Mouse (Mus musculus) left cerebral cortex, adult 11 months (tissue): Measurements from ENCODE around the gene Tacr1.

ENCODE experiments used
- DNase-seq: peaks from one replicate; pipeline ENCODE4 v3.0.0; 2022; ENCODE audit warnings: low spot score

Gene Tacr1

DNA sequence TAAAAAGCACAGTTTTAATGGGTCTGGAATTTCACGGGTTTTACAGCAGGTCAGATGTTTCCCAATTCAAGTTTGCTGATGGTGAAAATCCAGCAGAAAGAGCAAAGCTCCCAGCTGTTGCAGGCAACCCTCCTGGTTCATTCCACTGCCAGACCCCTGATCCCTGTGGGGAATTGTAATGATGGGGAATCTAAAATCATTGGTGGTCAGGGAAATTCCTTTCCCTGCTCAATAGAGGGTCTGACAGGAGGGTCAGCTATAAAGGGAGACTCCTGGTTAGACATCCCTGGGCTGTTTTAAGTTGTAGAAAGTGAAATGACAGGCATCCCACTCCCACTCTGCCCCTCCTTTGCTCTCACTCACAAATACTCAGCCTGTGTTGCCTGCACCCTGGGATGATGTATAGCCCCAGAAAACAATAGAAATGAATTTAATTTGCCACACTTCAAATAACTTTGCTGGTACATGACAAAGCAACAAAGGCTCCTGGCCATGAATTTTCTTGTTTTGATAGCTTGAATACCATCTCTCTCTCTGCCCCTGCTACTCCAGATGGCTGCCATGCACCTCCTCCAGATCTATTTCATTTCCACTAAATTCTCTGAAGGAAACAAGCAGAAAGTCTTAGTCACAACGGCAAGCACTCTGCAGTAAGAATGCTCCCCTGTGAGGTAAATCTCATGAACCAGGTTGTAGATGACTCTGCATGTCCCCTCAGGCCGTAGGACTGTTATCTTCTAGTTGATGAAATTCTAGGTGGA, 123.2 kb downstream of the Tacr1 start:
- no peak for DNase-seq

DNA sequence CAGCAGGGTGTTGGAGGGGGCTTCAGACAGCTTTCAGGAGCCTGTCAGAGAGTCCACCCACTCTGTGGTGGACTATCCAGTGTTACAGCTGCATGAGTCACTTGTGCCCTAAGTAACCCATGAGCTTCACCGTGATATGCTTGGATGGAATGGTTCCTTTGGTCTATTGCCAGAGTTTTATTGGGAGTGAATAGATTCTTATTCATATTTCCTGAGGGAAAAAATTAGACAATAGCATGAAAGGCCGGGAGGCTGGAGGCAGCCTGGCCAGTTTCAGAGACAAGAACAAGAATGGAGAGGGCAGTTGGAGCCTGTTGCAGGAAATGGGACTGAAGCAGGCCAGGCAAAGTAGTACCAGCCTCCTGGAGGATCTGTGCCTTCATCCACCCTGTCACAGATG, 126.5 kb downstream of the Tacr1 start:
- no peak for DNase-seq

DNA sequence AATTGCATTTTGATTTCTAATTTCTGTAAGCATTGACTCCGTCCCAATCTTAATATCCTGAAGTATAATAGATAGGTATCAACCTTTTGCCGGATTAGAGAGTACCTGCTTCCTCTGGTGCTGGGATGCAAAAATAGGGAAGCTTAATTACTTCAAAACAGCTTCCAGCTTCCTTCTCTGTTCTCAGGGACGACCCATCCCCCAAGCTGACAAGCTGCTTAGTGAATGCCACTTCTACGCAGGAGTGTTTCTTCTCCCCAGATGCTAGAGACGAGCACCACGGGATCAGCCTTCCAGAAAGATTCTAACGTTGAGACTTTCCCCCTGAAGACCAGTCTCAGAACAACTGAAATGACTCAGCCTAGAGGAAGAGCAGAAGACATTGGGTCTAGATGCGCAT, 134.5 kb downstream of the Tacr1 start:
- no peak for DNase-seq

DNA sequence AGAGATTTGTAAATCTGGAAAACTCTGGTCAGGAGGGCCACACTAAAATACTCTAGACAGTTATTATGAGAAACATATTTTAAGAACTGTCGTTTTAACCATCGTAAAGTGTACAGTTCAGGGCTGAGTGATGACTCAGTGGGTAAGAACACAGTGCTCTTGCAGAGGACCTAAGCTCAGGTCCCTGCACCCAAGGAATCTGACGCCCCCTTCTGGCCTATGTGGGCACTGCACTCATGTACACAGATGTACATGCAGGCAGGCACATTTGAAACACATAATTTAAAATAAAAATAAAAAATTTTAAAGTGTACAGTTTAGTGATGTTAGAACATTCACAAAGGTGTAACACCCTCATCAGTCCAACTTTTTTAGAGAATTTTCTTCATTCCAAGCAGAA, 147.1 kb downstream of the Tacr1 start:
- DNase-seq: no peak

DNA sequence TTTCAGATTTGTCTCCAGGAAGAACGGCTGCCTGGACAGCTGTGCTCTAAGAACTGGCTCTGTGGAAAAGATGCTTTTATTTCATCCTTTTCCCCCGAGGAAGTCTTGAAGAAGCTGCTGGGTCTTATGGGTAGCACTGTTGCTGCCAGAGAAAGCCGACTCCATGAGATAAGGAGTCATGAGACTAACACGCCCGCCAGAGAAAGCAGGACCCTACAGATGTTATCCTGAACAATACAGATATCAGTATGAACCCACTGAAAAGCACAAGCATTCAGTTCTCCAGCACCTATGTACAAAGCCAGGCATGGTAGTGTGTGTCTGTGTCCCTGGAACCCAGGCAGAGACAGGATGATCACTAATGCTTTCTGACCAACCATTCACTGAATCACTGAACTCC, 173.3 kb downstream of the Tacr1 start:
- DNase-seq: no peak

DNA sequence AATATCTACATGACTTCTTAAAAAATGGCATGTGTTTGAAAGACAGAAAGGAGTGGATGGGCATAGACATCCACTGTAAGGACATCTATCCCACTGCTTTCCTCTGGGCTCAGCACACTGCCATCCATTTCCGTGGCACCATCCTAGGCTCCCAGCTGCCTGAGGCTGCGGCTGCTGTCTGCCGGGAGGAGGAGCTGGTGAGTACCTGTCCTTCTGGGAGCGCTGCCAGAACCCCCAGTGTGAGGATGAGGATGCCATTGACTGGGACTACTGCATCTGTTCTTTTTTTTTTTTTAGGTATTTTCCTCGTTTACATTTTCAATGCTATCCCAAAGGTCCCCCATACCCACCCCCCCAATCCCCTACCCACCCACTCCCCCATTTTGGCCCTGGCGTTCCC, 183.3 kb downstream of the Tacr1 start:
- no peak for DNase-seq

DNA sequence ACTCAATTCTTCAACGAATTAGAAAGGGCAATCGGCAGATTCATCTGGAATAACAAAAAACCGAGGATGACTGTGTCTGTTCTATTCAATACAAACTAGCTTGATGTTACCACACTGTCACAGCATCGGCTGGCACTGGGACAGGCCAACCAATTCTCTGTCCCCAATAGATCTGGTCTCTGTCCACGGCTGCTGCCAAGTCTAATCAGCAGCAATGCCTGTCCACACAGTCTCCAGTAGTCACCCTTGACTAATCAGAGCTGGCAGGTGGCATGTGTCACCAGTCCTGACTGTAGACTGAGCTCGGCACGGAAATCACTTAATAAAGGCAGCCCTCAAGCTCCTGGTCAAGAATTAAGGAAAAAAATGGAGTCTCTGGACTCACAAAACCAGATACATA, 187.3 kb downstream of the Tacr1 start:
- DNase-seq: no peak

DNA sequence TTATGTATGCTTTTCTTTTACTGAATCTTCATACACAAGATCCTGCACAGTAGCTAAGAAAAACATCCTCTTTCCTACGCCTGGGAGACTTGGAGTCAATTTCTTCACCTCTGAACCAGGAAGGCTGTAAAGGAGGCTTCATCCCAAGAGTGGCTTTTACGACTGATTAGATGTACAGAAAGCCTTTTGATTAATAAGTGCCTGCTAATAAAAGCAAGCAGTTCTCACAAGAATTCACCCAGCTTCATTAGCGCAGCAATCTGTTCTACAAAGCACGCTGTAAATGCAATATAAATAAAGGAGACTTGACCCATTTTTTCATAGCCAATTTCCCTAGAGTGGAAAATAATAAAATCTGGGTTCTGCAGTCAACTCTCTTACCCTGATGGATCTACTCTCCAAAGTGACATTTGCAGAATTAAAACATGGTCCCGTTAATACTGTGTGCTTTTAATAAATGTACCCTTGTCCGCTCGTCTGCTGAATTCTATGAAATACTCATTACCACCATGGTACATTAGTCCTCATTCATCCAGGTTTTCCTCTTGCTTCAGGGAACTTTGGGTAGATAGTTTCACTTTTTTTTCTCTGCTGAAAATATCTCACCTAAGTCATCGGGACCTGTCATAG, 193.4 kb downstream of the Tacr1 start:
- DNase-seq: no peak

DNA sequence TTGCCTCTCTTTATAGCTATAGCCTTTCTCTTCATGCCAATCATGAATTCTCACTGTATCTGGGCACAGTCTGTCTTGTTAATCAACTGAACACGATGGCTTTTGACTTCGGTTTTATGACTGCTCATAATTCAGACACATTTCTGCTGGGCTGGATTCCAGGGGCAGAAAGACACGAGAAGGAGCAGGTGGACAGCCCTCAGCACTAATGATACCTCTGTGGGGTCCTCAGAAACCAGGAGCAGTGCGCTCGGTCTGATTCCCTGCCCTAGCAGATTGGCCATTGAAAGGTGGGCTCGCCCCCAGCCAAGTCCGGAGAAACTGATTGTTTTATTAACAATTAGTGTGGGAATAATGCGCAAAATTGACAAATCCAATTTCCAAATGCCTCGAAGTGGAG, 201.1 kb downstream of the Tacr1 start:
- no peak for DNase-seq

DNA sequence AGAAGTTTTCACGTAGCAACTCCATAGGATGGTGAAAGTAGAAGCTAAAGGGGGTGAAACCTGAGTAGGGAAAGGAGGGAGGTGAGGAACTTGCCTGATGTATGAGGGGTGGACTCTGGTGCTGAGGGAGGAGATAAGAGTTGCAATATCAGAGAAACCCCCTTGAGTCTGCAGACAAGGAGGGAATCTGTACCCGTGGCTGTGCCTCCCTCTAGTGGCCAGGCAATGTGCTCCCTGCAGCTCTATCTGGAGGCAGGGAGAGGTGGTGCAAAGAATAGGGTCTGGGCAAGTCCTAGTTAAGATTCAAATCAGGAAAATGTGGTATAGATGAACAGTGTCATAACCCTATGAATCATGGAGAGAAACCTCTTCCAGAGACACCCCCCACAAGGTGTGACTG, 201.5 kb downstream of the Tacr1 start:
- DNase-seq: peak; percentile 17

DNA sequence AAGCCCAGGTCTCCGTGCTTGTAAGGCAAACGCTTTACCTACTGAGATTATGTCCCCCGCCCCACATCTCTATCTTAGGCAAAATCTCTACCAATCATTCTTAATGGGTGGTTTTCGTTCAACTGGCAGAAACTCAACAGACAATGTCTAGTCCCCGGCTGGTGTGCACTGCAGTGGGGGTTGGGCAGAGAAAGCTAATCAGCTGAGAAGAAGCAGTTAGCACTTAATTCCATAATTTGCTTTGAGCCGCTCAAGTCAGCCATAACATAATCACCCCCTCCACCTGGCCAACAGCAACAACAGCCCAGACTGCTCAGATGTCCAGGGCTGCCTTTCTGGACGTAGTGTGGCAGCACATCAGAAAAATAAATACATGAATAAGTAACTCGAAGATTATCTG, 202.7 kb downstream of the Tacr1 start:
- no peak for DNase-seq

DNA sequence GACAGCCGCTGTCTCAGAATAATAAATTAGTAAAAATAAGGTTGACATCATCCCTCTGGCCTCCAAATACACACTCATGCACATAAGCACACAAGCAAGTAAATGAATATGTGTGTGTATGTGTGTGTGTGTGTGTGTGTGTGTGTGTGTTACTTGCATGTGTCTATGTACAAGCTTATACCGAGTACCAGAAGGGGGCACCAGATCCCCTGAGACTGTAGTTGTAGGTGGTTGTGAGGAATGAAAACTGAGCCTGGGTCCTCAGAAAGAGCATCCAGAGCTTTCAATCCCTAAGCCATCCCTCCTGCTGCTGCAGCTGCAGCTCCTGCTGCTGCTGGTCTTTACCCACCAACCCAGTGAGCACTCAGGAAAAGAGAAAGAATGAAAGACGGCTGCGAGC, 206.6 kb downstream of the Tacr1 start:
- no peak for DNase-seq

DNA sequence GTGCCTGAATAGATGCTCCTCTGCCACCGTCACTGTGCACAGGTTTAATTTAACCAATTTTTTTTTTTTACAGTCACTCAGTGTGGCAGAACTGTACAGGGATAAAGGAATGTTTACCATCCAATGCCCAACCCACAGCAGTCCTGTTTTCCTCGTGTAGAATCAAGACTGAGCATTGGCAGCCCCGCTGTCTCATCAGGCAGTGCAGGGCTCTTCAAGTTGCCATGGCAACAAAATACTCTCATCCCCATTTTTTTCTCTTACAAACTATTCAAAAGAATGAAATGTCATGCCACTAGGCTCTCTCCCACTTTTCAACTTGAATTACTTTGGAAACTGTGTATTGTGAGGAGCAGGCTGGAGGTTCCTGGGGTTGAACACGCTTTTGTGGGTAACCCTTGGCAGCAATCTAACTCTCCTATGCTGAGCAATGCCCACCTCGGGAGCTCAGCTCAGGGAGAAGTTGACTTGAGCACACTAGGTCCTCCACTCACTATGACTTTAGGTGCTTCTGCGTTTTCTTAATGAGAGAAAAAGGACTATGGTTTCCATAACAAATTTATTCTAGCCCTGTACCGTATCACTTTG, 207.3 kb downstream of the Tacr1 start:
- peak; percentile 8 for DNase-seq
